Mouse (Mus musculus): ENCODE results near the gene Tnfsf8.

Gene Tnfsf8

GRCm38 (mm10) chr4:63860688-63861540 lies at the start of gene Tnfsf8:
Gene Tnfsf8 (minus strand): TSS chr4:63861347.
- no peak for DNase-seq (ENCODE audit: low read depth in 1 of 2, low spot score in 2 of 2)

GRCm38 (mm10) chr4:63908511-63908910 lies 47.4 kb upstream of the Tnfsf8 start:
- DNase-seq (ENCODE audit: low read depth in 1 of 2, low spot score in 2 of 2) = no peak

GRCm38 (mm10) chr4:63907473-63907872 lies 46.3 kb upstream of the Tnfsf8 start:
- no peak for DNase-seq (ENCODE audit: low read depth in 1 of 2, low spot score in 2 of 2)

GRCm38 (mm10) chr4:63906050-63906449 lies 44.9 kb upstream of the Tnfsf8 start:
- no peak for DNase-seq (ENCODE audit: low read depth in 1 of 2, low spot score in 2 of 2)

- no peak for DNase-seq (ENCODE audit: low read depth in 1 of 2, low spot score in 2 of 2)
Observed at GRCm38 (mm10) chr4:63899081-63899523, 38.0 kb upstream of the Tnfsf8 start.

- no peak for DNase-seq (ENCODE audit: low read depth in 1 of 2, low spot score in 2 of 2)
Observed at GRCm38 (mm10) chr4:63897152-63897551, 36.0 kb upstream of the Tnfsf8 start.

GRCm38 (mm10) chr4:63886156-63886555 lies 25.0 kb upstream of the Tnfsf8 start:
- no peak for DNase-seq (ENCODE audit: low read depth in 1 of 2, low spot score in 2 of 2)

- no peak for DNase-seq (ENCODE audit: low read depth in 1 of 2, low spot score in 2 of 2)
Observed at GRCm38 (mm10) chr4:63876720-63877119, 15.6 kb upstream of the Tnfsf8 start.

- DNase-seq (ENCODE audit: low read depth in 1 of 2, low spot score in 2 of 2) = no peak
Observed at GRCm38 (mm10) chr4:63875480-63875879, 14.3 kb upstream of the Tnfsf8 start.

GRCm38 (mm10) chr4:63870678-63871077 lies 9.5 kb upstream of the Tnfsf8 start:
- no peak for DNase-seq (ENCODE audit: low read depth in 1 of 2, low spot score in 2 of 2)

GRCm38 (mm10) chr4:63868770-63869169 lies 7.6 kb upstream of the Tnfsf8 start:
- DNase-seq (ENCODE audit: low read depth in 1 of 2, low spot score in 2 of 2) = no peak

- DNase-seq (ENCODE audit: low read depth in 1 of 2, low spot score in 2 of 2) = no peak
Observed at GRCm38 (mm10) chr4:63862953-63863352, 1.8 kb upstream of the Tnfsf8 start.

GRCm38 (mm10) chr4:63862092-63862697 lies 1.0 kb upstream of the Tnfsf8 start:
- DNase-seq (ENCODE audit: low read depth in 1 of 2, low spot score in 2 of 2) = no peak

- no peak for DNase-seq (ENCODE audit: low read depth in 1 of 2, low spot score in 2 of 2)
Observed at GRCm38 (mm10) chr4:63860236-63860635, 911 bp downstream of the Tnfsf8 start.

- DNase-seq (ENCODE audit: low read depth in 1 of 2, low spot score in 2 of 2) = no peak
Observed at GRCm38 (mm10) chr4:63859785-63860203, 1.4 kb downstream of the Tnfsf8 start.

- DNase-seq (ENCODE audit: low read depth in 1 of 2, low spot score in 2 of 2) = no peak
Observed at GRCm38 (mm10) chr4:63858646-63859224, 2.4 kb downstream of the Tnfsf8 start.

GRCm38 (mm10) chr4:63856764-63857163 lies 4.4 kb downstream of the Tnfsf8 start:
- no peak for DNase-seq (ENCODE audit: low read depth in 1 of 2, low spot score in 2 of 2)

GRCm38 (mm10) chr4:63853782-63854386 lies 7.3 kb downstream of the Tnfsf8 start:
- no peak for DNase-seq (ENCODE audit: low read depth in 1 of 2, low spot score in 2 of 2)

- no peak for DNase-seq (ENCODE audit: low read depth in 1 of 2, low spot score in 2 of 2)
Observed at GRCm38 (mm10) chr4:63850082-63850481, 11.1 kb downstream of the Tnfsf8 start.

GRCm38 (mm10) chr4:63846881-63847597 lies 14.1 kb downstream of the Tnfsf8 start:
- peak in 1 of 2 experiments; percentile 5 for DNase-seq (ENCODE audit: low read depth in 1 of 2, low spot score in 2 of 2)

- DNase-seq (ENCODE audit: low read depth in 1 of 2, low spot score in 2 of 2) = no peak
Observed at GRCm38 (mm10) chr4:63845760-63846159, 15.4 kb downstream of the Tnfsf8 start.
